Mouse (Mus musculus) thymus, postnatal 14 days (tissue): ENCODE results near the gene Pvrig.
"Not testable (repeated sequence)": the region's sequence is repeated elsewhere in the genome, so short reads cannot be mapped to it uniquely, and the experiment has no call there.

ENCODE experiments used
- DNase-seq: peaks from one replicate; pipeline ENCODE4 v3.0.0; 2021

Pvrig gene

GRCm38 (mm10) chr5:138341661-138342060 lies at the start of gene Pvrig:
Pvrig (plus strand) TSS chr5:138341961.
- DNase-seq, result no peak

- no peak for DNase-seq
Observed at GRCm38 (mm10) chr5:138294158-138294557, 47.6 kb upstream of the Pvrig start.

GRCm38 (mm10) chr5:138299613-138300012 lies 42.1 kb upstream of the Pvrig start:
- no peak for DNase-seq

GRCm38 (mm10) chr5:138312795-138313194 lies 29.0 kb upstream of the Pvrig start:
- DNase-seq, result no peak

GRCm38 (mm10) chr5:138343216-138343615 lies 1.5 kb downstream of the Pvrig start:
- no peak for DNase-seq

GRCm38 (mm10) chr5:138363208-138363607 lies 21.4 kb downstream of the Pvrig start:
- DNase-seq, result not testable (repeated sequence)

GRCm38 (mm10) chr5:138365347-138365746 lies 23.6 kb downstream of the Pvrig start:
- not testable (repeated sequence) for DNase-seq
